Mouse (Mus musculus): Measurements from ENCODE around the gene Atp6ap1l.
"Not testable (repeated sequence)": the region's sequence is repeated elsewhere in the genome, so short reads cannot be mapped to it uniquely, and the experiment has no call there.

Gene Atp6ap1l

DNA sequence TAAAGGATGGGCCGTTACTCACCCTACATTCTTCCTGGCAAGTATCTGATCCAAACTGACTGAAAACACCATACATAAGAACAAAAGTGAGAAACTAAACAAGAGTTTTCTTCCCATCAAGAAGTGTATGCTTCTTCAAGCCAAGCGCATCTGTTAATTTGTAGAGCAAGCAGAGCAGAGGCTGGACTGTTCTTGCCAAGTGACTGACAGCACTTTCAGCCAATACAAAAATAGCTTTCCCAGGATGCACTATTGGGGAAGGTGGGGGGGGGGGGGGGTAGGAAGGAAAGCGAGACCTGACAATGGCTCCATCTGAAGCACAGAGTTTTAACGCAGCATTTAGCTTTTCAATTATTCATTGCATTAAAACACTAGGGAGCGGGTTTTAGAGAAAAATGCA is at the start of gene Atp6ap1l:
Atp6ap1l (minus strand) TSS at position 180 of the 400 bp plus-strand sequence.
- no peak for DNase-seq (ENCODE audit: low spot score)

DNA sequence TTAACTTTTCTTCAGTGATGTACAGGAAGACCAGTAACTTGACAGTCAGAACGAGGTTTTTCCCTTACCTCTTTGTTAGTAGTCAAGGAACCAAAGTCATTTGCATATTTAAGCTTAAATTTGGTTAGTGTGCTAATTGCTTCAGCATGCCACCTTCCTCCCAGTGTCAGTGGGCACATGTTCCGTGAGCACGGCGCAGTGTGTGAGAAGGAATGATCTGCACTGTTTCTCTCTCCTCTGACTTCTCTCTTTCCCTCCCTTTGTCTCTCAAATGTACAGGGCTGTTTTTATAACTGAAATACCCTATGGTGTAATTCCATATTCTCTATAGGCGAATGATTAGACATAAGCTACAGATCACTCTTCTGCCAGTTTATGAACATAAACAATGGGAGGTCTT is 34.4 kb upstream of the Atp6ap1l start:
- no peak for DNase-seq (ENCODE audit: low spot score)

DNA sequence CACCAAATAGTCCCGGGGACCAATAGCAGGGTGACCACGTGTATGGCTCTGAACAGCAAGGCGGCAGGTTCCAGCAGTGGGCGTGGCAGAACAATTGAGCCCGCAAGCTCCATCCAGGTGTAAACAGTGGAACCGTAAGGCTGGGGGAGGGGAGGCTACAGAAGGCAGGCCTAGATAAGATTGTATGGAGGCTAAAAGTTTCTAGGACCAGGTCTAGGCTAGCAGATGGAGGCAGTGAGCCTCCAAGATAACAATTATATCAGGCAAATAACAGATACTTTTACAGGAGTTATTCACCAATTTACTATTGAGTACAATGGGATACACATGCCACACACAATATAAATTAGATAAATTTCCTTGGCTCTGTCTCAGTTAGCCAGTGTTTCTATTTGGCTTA is 34.0 kb upstream of the Atp6ap1l start:
- no peak for DNase-seq (ENCODE audit: low spot score)

DNA sequence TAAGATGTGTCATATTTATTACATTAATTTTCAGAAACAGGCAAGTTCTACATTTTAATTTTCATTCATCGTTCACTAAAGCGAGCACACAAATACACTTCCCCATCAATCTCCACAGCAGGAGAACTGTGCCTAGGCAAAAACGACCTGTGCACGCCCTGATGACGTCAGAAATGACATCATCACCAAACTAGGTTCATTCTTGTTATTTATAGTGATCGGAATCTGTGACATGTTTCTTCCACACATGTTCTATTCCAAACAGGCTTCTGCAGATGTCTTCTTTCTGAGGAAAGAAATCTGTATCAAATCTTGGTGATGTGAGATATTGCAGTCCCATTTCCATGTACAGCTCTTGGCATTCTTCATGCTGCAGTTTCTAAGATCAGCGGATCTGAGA is 30.7 kb upstream of the Atp6ap1l start:
- no peak for DNase-seq (ENCODE audit: low spot score)

DNA sequence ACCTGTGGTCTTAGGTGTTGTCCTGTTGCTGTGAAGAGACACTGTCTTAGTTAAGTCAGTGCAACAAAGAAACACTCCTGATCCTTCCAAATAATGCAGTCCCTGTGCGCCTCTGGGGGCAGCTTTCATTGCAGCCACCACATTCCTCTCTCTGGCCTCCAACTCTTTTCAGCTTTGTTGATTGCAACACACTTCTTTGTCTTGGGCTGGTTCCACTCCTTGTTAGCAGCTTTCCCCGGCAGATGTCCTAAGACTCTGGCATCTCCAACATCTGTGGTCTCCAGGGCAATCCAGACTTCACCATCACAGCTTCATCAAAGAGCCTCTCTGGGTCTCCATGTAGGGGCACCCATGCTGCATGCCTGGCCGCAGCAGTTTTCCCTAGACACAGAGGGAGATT is 28.1 kb upstream of the Atp6ap1l start:
- DNase-seq (ENCODE audit: low spot score) = no peak

DNA sequence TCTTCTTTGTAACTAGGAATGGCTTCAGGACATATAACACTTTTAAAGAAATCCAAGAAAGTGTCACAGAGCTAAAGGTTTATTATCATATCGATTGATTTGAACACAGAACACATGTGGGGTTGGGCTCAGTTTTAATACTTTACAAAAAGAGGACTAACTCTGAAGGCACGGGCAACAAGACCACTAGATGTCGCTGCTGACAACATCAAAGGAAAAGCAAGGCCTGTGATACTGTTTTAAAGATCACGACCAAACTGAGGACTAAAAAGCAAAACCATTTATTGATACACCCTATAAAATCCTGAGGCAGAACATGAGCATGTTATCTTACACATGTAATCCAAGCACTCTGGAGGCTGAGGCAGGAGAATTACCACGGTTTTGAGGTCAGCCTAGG is 24.7 kb upstream of the Atp6ap1l start:
- DNase-seq (ENCODE audit: low spot score) = peak; percentile 76

DNA sequence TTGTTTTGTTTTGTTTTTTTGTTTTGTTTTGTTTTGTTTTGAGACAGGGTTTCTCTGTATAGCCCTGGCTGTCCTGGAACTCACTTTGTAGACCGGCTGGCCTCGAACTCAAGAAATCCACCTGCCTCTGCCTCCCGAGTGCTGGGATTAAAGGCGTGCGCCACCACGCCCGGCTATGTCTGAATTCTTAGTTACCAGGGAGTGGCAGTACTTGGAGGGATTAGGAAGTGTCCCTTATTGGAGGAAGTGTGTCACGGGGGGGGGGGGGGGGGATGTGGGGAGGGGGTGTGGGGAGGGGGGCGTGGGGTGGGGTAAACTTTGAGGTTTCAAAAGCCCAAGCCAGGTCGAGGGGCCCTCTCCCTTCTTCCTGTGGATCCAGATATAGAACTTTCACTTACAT is 23.1 kb upstream of the Atp6ap1l start:
- not testable (repeated sequence) for DNase-seq (ENCODE audit: low spot score)

DNA sequence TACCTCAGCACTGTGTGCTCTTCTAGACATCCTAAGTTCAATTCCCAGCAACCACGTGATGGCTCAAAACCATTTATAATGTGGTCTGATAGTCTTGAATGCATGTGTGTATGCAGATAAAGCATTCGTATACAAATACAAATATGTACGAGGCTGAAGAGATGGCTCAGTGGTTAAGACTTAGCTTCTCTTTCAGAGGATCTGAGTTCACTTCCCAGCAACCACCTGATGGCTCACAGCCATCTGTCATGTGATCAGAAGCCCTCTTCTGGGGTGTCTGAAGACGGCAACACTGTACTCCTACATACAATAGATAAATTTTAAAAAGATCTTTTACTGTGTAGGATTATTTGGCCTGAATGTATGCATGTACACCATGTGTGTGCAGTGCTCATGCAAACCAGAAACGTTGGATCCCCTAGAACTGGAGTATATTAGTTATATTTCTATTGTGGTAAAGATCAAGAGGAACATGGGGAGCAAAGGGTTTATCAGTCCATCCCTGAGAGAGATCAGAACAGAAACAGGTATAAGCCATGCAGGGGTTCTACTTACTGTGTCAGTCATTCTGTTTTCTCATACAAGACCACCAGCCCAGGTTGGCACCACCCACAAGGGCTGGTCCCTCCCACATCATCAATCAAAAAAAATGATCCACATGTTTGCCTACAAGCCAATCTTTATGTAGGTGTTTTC is 21.9 kb upstream of the Atp6ap1l start:
- DNase-seq (ENCODE audit: low spot score) = no peak

DNA sequence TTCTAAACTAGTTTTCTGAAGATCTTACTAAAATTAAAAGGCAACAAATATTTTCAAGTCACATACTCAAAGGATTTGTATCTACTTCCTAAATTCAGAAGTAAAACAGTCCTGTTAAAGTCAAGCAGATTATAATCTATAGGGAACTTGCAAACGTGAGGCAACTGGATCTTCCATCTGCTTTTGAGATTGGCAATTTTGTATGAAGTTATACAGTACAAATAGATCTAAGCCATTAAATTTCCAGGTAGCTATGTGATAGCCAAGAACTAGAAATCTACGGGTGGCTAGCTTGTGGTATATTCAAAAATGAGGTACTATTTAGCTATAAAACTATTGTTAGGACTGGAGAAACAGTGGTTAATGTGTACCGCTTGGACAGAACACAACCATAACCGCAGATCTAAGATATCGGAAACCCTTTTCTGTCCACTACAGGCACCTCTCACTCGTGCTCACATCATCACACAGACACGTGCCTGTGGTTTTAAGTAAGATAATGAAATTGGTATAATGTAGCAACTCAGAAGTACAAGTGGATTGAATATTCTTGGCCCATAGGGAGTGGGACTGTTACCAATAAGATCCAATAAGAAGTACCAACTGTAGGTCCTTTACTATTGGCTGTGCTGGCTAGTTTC is 21.1 kb upstream of the Atp6ap1l start:
- DNase-seq (ENCODE audit: low spot score) = no peak

DNA sequence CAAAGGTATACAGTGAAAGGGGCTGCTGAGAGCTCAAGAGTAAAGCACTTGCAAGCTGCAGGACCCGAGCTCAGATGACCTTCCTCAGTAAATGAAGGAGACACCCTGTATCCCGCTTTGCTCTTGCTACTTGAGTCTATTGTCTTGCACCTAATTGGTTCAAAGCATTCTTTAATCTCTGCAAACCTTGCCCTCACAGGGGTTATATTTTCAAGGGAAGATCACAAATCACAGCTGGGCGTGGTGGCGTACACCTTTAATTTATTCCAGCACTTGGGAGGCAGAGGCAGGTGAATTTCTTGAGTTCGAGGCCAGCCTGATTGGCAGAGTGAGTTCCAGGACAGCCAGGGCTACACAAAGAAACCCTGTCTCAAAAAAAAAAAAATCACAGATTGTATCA is 20.0 kb upstream of the Atp6ap1l start:
- no peak for DNase-seq (ENCODE audit: low spot score)

DNA sequence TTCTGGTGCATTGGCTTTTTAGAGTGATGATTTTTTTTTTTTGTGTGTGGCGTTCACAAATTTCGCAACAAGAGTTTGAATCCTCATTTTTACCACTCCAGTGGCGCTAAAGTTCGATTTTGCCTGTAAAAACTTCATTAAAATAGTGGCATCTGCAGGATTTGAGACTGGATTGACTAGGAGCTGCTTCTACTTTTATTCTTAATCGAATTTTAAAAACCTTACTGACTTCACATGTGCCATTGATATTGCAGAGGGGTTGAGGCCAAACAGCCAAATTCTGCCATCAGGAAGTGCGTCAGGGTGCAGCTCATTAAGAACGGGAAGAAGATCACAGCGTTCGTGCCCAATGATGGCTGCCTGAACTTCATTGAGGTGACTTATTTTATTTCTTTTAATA is 18.9 kb upstream of the Atp6ap1l start:
- no peak for DNase-seq (ENCODE audit: low spot score)

DNA sequence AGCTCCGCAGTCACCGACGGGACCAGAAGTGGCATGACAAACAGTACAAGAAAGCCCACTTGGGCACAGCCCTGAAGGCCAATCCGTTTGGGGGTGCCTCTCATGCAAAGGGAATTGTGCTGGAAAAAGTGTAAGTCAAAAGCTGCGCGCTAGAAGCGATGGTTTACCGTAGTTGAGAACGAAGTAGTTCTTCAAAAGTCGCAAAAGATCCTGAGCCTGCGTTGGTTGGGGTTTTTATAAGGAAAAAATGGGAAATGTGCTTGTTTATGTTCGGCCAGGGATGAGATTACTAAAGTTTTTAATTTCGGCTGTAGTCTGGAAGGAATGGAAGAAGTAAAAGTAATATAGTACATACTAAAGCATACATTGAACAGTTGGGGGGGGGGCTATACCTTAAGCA is 18.5 kb upstream of the Atp6ap1l start:
- DNase-seq (ENCODE audit: low spot score) = not testable (repeated sequence)

DNA sequence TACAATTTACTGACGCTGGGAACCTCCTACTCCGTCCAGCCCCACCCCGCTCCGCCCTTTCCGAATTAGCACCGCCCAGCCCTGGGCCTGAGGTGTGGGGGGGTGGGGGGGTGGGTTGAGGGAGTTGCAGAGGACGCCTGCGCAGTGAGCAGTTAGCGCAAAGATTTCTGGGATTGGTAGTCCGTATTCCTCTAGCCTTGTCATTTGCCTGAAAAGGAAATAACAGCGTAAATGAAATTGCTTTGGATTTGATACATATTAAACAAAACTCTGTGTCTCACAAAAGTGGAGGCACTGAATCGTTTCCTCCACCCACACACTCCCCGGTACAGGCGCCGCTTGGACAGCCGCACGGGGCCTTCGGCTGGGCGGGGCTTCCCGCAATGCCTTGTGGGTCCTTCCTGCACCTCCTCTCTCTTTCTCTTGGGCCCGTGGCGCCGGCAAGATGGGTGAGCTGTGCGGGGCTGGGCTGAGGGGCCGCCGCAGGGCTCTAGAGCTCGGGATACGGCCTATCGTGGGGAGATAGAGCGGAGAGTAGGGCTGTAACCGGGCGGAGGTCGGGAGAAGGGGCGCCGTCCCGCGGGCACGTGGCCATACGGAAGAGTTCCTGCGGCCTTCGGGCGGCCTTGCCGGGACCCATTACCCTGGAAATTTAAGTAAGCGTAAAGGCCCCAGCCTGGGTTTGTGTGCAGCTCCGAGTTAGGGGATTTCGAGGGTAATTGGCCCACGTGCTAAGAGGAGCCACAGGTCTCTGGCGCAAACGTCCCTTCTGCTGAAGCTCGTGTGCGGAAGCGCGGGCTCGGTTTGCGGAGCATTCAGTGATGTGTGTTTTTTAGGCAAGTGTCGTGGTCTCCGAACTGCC is 17.8 kb upstream of the Atp6ap1l start, which contains the start of gene Rps23:
Rps23 (plus strand) TSS at position 208 of the 862 bp plus-strand sequence.
- DNase-seq (ENCODE audit: low spot score) = peak; percentile 89

DNA sequence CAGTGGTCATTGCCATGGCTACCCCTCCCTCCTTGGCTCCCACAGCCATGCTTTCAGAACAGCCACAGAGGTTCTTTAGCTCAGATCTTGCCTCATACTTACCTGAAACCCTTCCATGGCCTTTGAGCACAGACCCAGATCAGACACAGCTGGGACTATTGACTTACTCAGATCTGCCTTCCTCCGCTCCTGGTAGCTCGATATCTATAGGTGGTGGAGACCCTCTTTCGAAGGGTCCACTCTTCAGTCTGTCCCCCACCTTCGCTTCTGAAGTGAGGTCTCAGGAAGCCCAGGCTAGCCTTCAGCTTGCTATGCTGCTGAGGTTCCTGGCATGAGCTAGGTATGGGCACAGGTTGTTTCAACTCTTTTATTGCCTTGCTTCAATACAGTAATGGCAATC is 9.6 kb upstream of the Atp6ap1l start:
- no peak for DNase-seq (ENCODE audit: low spot score)

DNA sequence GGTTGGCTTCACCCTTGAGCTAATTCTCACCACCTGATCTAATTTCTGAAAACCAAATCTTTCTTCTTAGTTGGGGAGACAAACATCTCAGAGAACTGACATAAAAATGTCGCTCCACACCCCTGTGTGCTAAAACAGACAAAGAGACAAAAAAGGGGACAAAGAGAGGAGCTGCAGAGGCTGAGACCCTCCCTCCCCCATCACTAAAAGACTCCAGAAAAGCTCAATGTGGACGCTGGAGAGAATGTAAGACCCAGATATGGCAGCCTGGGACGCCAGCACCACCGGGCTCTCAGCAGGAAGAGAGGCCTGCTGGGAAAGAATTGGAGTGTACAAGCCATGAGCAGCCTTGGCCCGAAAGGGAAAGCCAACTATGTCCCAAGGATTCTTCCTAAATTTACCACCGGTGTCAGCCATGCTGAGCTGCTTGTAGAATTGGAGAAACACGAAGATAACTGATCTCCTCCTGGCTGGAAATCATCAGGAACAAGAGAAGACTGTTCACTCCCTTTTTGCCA is 8.6 kb upstream of the Atp6ap1l start:
- DNase-seq (ENCODE audit: low spot score) = no peak

DNA sequence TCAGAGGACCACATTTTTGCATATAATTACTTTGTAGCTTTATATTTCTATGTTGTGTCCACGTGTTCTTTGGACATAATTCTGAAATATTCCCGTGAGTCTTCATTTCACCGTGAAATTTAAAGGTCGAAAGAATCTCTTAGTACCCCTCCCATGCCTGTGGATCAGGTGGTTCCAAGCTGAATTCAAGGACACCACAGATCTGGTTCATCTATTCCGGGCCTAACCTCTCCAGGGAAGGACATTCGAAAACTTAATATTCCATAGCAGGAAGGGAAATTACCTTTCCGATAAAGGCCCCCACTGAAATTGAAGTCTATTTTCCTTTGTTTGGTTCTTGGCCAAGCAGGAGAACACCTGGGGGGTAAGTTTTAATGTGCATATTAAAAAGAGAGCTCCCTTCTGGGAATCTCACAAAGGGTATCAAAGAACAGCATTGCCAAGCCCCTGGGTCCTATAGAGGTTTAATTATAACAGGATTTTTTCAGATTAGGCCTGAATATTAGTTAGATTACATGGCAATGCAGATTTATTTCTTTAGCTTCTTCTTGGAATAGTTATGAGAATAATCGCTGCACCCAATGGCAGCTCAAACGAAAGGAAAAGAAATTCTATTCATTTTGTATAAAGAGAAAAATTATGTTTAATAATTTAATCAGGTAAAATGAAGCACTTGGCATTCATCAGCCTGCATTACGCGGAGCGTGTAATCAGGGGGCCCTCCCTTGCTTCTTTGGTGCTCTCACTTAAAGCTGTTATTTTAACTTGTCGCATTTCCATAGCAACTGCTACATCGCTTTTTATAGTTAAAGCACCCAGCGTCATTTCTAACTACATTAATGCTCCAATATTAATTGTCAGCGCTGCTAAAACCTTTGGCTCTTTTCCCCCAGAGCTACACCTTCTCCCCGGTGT is 7.9 kb upstream of the Atp6ap1l start:
- no peak for DNase-seq (ENCODE audit: low spot score)

DNA sequence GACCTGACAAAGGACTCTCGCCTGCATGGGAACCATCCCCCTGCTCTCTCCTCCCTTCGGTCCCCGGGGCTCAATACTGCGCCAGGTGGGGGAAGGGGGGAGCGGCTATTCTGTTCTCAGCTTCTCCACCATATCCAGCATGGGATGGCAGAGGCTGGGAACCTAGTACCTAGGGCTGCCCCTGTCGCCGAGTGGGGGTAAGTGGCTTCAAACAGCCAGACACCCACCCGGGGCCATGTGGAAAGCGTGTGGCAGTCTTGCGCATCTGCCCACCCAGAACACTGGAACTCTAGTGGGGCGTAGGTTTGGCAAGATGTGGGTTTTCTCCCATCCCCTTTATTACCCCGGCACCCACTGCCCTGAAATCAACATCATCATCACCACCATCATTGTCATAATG is 2.2 kb upstream of the Atp6ap1l start:
- DNase-seq (ENCODE audit: low spot score) = no peak

DNA sequence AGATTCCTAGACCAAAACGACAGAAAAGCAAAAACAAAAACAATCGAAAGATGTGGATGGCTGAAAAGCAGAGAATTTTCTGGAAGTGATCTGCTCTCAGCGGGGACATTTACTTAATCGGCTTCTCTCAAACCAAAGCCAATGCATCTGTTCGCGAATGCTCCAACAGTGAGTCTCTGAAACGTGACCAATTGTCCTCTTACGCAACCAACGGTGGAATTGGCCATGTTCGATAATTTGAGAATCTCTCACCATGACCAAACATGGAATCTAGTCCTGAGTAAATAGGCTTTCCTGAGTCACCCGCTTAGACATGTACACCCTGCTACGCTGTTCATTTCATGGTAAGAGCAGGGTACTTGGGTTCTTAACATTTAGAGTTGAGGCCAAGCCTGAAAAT is 8.3 kb downstream of the Atp6ap1l start:
- no peak for DNase-seq (ENCODE audit: low spot score)

DNA sequence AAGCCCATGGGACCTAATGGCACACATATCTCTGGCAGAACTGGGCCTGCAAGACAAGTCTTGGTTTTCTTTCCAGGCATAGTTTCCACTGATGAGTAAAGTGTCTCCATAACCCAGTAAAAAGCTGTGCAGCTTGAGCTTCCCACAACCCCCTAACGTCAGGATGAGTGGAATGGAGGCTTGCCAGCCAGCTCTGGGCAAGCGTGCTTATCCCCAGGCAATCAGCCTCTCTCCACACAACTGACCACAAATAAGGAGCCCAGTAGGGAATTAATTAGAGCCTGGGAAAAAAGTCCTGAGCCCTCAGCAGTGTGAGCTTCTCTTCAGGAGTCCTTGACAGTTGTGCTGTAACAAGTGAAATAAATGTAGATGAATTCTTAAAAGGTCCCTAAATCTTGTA is 9.1 kb downstream of the Atp6ap1l start:
- peak; percentile 5 for DNase-seq (ENCODE audit: low spot score)

DNA sequence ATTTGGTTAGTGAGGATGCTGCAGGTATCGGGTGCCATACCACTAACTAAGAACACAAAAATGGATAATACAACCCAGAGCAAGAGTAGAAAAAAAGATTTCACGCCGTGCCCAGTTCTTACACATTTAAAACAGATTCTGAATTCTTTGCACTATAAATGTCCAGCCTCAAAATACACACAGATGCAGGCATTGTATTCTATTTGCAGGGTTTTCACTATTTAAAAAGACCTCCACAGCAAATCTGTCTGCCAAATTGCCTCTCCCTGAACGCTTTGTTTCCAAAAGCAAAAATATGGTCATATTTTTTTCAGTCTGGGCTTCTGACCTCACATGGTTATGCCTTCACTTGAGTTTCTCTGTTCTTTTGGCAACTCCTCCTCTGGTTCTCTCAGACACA is 10.3 kb downstream of the Atp6ap1l start:
- no peak for DNase-seq (ENCODE audit: low spot score)

DNA sequence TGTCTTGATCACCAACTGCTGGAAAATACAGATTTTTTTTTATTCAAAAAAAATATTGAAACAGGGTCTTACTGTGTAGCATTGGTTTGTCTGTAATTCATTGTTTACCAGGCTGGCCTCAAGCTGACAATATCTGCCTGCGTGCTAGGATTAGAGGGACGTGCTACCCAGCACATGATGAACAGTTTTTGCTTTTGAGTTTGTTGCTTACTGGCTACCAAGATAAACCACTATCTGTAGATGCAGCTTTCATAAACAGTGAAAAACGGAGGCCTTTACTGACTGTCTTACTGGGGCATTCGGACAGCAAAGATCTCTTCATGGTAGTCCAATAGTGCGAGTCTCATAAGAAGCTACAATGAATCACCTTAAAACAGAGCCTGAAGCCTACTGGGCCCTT is 15.0 kb downstream of the Atp6ap1l start:
- DNase-seq (ENCODE audit: low spot score) = no peak

DNA sequence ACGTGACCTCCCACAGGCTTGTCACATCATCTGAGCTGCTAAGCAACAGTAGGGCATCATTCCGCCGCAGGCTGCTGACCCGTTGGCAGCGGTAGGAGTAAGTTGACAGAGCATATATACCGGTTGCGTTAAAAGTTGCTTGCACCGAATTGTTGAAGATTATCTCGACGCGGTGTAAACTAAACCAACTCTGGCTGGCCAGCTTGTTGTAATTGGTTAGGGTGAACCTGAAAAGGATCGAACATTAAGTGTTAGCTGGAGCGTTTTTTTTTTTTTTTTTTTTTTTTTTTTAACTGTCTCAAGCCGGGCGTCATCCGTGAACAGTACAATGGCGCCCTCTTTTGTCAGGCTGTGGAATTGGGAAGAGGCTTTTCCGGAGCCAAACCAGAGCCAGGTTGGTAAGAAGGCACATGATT is 18.6 kb downstream of the Atp6ap1l start:
- peak; percentile 74 for DNase-seq (ENCODE audit: low spot score)
